22 mouse cellular contexts compared by ENCODE assay signal in genomic region chr3:47281783-47282182, GRCm38 (mm10).
DNase-seq lines count a peak whose midpoint lies in the region; ATAC-seq and TF ChIP-seq lines count a peak whose summit lies in the region.
"Had no signal": no experiment of that assay in that cellular context is flagged by ENCODE, and none has a peak within 500 bp of the region (broad histone marks: within the 10 kb centered on the region; RNA-seq: fewer than 3 reads in every experiment).

No protein-coding gene starts in this region.

- DNase-seq in embryo, embryonic 10 days (ENCODE audit: low spot score) = peak; percentile 4
- no peak for DNase-seq in embryo, embryonic 9.5 days (ENCODE audit: extremely low spot score)
- DNase-seq in midbrain, embryonic 14.5 days = no peak
- DNase-seq in forebrain, embryonic 14.5 days (ENCODE audit: low spot score) = peak; percentile 13
- DNase-seq in layer of hippocampus, adult 2 months (ENCODE audit: low spot score in 2 of 2) = no peak
- no peak for DNase-seq in left cerebral cortex, adult 9 months (ENCODE audit: low spot score in 2 of 2)
- DNase-seq: adrenal gland, adult 8-10 months; adrenal gland, postnatal 36 days; B cell, adult 2 months; cerebellum, adult 11-12 months; cerebellum, adult 9-11 months; gastrocnemius, postnatal 14 days; heart, adult 2 months had no signal

- peak; percentile 52; the same call in 1 of the 2 replicates for ATAC-seq in midbrain, embryonic 12.5 days (ENCODE audit: low FRiP score, low read depth)
- no peak for ATAC-seq in midbrain, embryonic 14.5 days (ENCODE audit: low FRiP score, low TSS enrichment)
- ATAC-seq in forebrain, embryonic 14.5 days = no peak
- ATAC-seq: CD4-positive, CD25-positive, alpha-beta regulatory T cell, adult 4 months; intestine, embryonic 15.5 days had no signal

- H3K4me1 ChIP-seq in midbrain, embryonic 12.5 days = 0 out of 2 replicates have a peak, but pooled peaks cover 3% of the 10 kb centered on the region
- H3K4me1 ChIP-seq in midbrain, embryonic 14.5 days (ENCODE audit: control insufficient read depth, insufficient read depth, low read length) = no peaks in the 10 kb centered on the region
- H3K4me1 ChIP-seq in forebrain, embryonic 14.5 days (ENCODE audit: control insufficient read depth, insufficient read depth, low read length) = 0 out of 2 replicates have a peak, but pooled peaks cover 6% of the 10 kb centered on the region
- H3K4me1 ChIP-seq: embryonic facial prominence, embryonic 10.5 days; heart, embryonic 15.5 days; hindbrain, embryonic 10.5 days; intestine, embryonic 15.5 days had no signal

- no peak overlapping the region for H3K4me2 ChIP-seq in midbrain, embryonic 12.5 days (replicated peaks)
- H3K4me2 ChIP-seq in midbrain, embryonic 14.5 days (ENCODE audit: low read length) = no peak overlapping the region
- H3K4me2 ChIP-seq in forebrain, embryonic 14.5 days (ENCODE audit: low read length) = no peak overlapping the region
- H3K4me2 ChIP-seq: heart, embryonic 11.5 days; heart, embryonic 15.5 days; hindbrain, embryonic 14.5 days; intestine, embryonic 15.5 days had no signal

- H3K27ac ChIP-seq in midbrain, embryonic 12.5 days (replicated peaks) = no peak overlapping the region
- no peak overlapping the region for H3K27ac ChIP-seq in midbrain, embryonic 14.5 days (replicated peaks; ENCODE audit: low read depth, low read length)
- no peak overlapping the region for H3K27ac ChIP-seq in forebrain, embryonic 14.5 days (ENCODE audit: low read depth, low read length)
- no peak overlapping the region for H3K27ac ChIP-seq in layer of hippocampus, adult 2 months
- H3K27ac ChIP-seq: embryonic facial prominence, embryonic 10.5 days; heart, adult 2 months; heart, embryonic 15.5 days; hindbrain, embryonic 10.5 days; hindbrain, embryonic 14.5 days; intestine, embryonic 15.5 days had no signal

- H3K9ac ChIP-seq in midbrain, embryonic 12.5 days (replicated peaks) = no peak overlapping the region
- H3K9ac ChIP-seq in midbrain, embryonic 14.5 days (replicated peaks; ENCODE audit: low read length) = no peak overlapping the region
- H3K9ac ChIP-seq in forebrain, embryonic 14.5 days (ENCODE audit: low read length) = no peak overlapping the region
- H3K9ac ChIP-seq: heart, embryonic 15.5 days; hindbrain, embryonic 14.5 days; intestine, embryonic 15.5 days had no signal

- TF ChIP-seq CTCF in layer of hippocampus, adult 2 months (conservative IDR thresholded peaks at IDR 0.05) = no peak

- H3K9me3 ChIP-seq in midbrain, embryonic 12.5 days = no peaks in the 10 kb centered on the region
- H3K9me3 ChIP-seq in midbrain, embryonic 14.5 days (ENCODE audit: control insufficient read depth, low read length) = no peaks in the 10 kb centered on the region
- no peaks in the 10 kb centered on the region for H3K9me3 ChIP-seq in forebrain, embryonic 14.5 days (replicated peaks; ENCODE audit: control insufficient read depth, low read length)
- H3K9me3 ChIP-seq: embryonic facial prominence, embryonic 10.5 days; heart, embryonic 15.5 days; hindbrain, embryonic 10.5 days; intestine, embryonic 15.5 days had no signal

- H3K27me3 ChIP-seq in midbrain, embryonic 12.5 days = no peaks in the 10 kb centered on the region
- no peaks in the 10 kb centered on the region for H3K27me3 ChIP-seq in midbrain, embryonic 14.5 days (ENCODE audit: control insufficient read depth, insufficient read depth, low read length)
- H3K27me3 ChIP-seq in forebrain, embryonic 14.5 days (replicated peaks; ENCODE audit: control insufficient read depth, insufficient read depth, low read length) = no peaks in the 10 kb centered on the region
- H3K27me3 ChIP-seq: heart, embryonic 15.5 days; intestine, embryonic 15.5 days had no signal

- 32% methylated on average over 1 of the region's 1 CpGs for WGBS in midbrain, embryonic 12.5 days
- 29% methylated on average over 1 of the region's 1 CpGs for WGBS in midbrain, embryonic 14.5 days
- WGBS in forebrain, embryonic 14.5 days = 4% methylated on average over 1 of the region's 1 CpGs

- no peak overlapping the region for H3K4me3 ChIP-seq in midbrain, embryonic 12.5 days
- H3K4me3 ChIP-seq in midbrain, embryonic 14.5 days (replicated peaks; ENCODE audit: low read depth, low read length) = no peak overlapping the region
- H3K4me3 ChIP-seq in forebrain, embryonic 14.5 days (ENCODE audit: low read depth, low read length) = no peak overlapping the region
- no peak overlapping the region for H3K4me3 ChIP-seq in layer of hippocampus, adult 2 months
- H3K4me3 ChIP-seq: embryonic facial prominence, embryonic 10.5 days; heart, adult 2 months; heart, embryonic 15.5 days; hindbrain, embryonic 10.5 days; intestine, embryonic 15.5 days had no signal

- no peaks in the 10 kb centered on the region for H3K36me3 ChIP-seq in midbrain, embryonic 12.5 days
- no peaks in the 10 kb centered on the region for H3K36me3 ChIP-seq in midbrain, embryonic 14.5 days (ENCODE audit: control insufficient read depth, insufficient read depth, low read length)
- no peaks in the 10 kb centered on the region for H3K36me3 ChIP-seq in forebrain, embryonic 14.5 days (ENCODE audit: control insufficient read depth, insufficient read depth, low read length)
- H3K36me3 ChIP-seq: embryonic facial prominence, embryonic 10.5 days; G1E; heart, embryonic 15.5 days; hindbrain, embryonic 10.5 days; intestine, embryonic 15.5 days had no signal

Comparison
In these comparisons a context has a peak if more than half of its experiments do, and no peak if none do; other contexts are left out.
1. DNase-seq: peak in embryo, embryonic 10 days (single experiment) and forebrain, embryonic 14.5 days (single experiment); none in embryo, embryonic 9.5 days (single experiment), midbrain, embryonic 14.5 days (single experiment), layer of hippocampus, adult 2 months (0 of 2) and left cerebral cortex, adult 9 months (0 of 2).